Mouse (Mus musculus): Measurements from ENCODE around the gene Mvb12b. TPM values are rescaled to one million over a fixed set of nuclear protein-coding genes. Genes with fewer than 3 reads are reported as not detected.

The Mvb12b gene
- total and polyA plus RNA-seq, 3 experiments: 22.8 to 23.3 TPM; not detected in 1

- H3K79me2 ChIP-seq (ENCODE audit: control insufficient read depth, insufficient read depth, low read length, poor library complexity): no peaks in the 10 kb centered on the region
- no peak overlapping the region for H3K9ac ChIP-seq (ENCODE audit: control insufficient read depth, low read depth, low read length, poor library complexity, severe bottlenecking)
- no peaks in the 10 kb centered on the region for H3K36me3 ChIP-seq (ENCODE audit: control insufficient read depth in 1 of 2, insufficient read depth in 2 of 2, low read length in 2 of 2)
- no peak for DNase-seq (ENCODE audit: low read depth, low spot score)
- no peak overlapping the region for H3K27ac ChIP-seq (ENCODE audit: control insufficient read depth, low read depth, low read length)
- H3K9me3 ChIP-seq (replicated peaks; ENCODE audit: insufficient read depth, low read length): no peaks in the 10 kb centered on the region
- TF ChIP-seq MAZ (IDR thresholded peaks at IDR 0.05; ENCODE audit: low read depth, low read length) (no peak), GATA1 (IDR thresholded peaks at IDR 0.05; ENCODE audit: low read depth, low read length) (no peak), USF1 (IDR thresholded peaks at IDR 0.05; ENCODE audit: low read depth, low read length) (no peak), POLR2A (IDR thresholded peaks at IDR 0.05; ENCODE audit: control insufficient read depth in 1 of 2, insufficient read depth in 1 of 2, low read depth in 1 of 2, low read length in 2 of 2, poor library complexity in 1 of 2) (no peak)
- no peaks in the 10 kb centered on the region for H3K4me1 ChIP-seq (ENCODE audit: control insufficient read depth in 1 of 2, insufficient read depth in 2 of 2, low read length in 2 of 2)
- no peak overlapping the region for H3K4me3 ChIP-seq (ENCODE audit: control insufficient read depth in 1 of 2, insufficient read depth in 1 of 2, low read depth in 2 of 2, low read length in 2 of 2)
- peaks cover 25% of the 10 kb centered on the region in 2 experiments for H3K27me3 ChIP-seq (ENCODE audit: control insufficient read depth in 1 of 2, insufficient read depth in 2 of 2, low read length in 2 of 2)
Observed at GRCm38 (mm10) chr2:33708096-33708495, 179.7 kb downstream of the Mvb12b start.

- H3K9ac ChIP-seq (ENCODE audit: control insufficient read depth, low read depth, low read length, poor library complexity, severe bottlenecking): no peak overlapping the region
- no peak for DNase-seq (ENCODE audit: low read depth, low spot score)
- TF ChIP-seq UBTF (IDR thresholded peaks at IDR 0.05; ENCODE audit: borderline replicate concordance, insufficient read depth, low read depth, low read length) (no peak), SIN3A (IDR thresholded peaks at IDR 0.05; ENCODE audit: low read length) (no peak), RAD21 (IDR thresholded peaks at IDR 0.05; ENCODE audit: low read depth, low read length) (no peak), MEF2A (IDR thresholded peaks at IDR 0.05; ENCODE audit: extremely low read depth, insufficient replicate concordance, low read depth, low read length, poor library complexity, severe bottlenecking) (no peak), MXI1 (IDR thresholded peaks at IDR 0.05; ENCODE audit: low read depth, low read length) (no peak), TBP (IDR thresholded peaks at IDR 0.05; ENCODE audit: low read depth, low read length) (no peak)
- H3K36me3 ChIP-seq (ENCODE audit: control insufficient read depth in 1 of 2, insufficient read depth in 2 of 2, low read length in 2 of 2): no peaks in the 10 kb centered on the region
- H3K27ac ChIP-seq (ENCODE audit: control insufficient read depth, low read depth, low read length): no peak overlapping the region
- H3K4me3 ChIP-seq (ENCODE audit: control insufficient read depth in 1 of 2, insufficient read depth in 1 of 2, low read depth in 2 of 2, low read length in 2 of 2): no peak overlapping the region
- H3K4me1 ChIP-seq (ENCODE audit: control insufficient read depth in 1 of 2, insufficient read depth in 2 of 2, low read length in 2 of 2): no peaks in the 10 kb centered on the region
- no peaks in the 10 kb centered on the region for H3K9me3 ChIP-seq (replicated peaks; ENCODE audit: insufficient read depth, low read length)
- peaks cover 25 to 29% of the 10 kb centered on the region in 2 experiments for H3K27me3 ChIP-seq (ENCODE audit: control insufficient read depth in 1 of 2, insufficient read depth in 2 of 2, low read length in 2 of 2)
- H3K79me2 ChIP-seq (ENCODE audit: control insufficient read depth, insufficient read depth, low read length, poor library complexity): no peaks in the 10 kb centered on the region
Observed at GRCm38 (mm10) chr2:33706403-33706802, 181.3 kb downstream of the Mvb12b start.

GRCm38 (mm10) chr2:33705687-33706320 lies 181.9 kb downstream of the Mvb12b start:
- peaks cover 25 to 29% of the 10 kb centered on the region in 2 experiments for H3K27me3 ChIP-seq (ENCODE audit: control insufficient read depth in 1 of 2, insufficient read depth in 2 of 2, low read length in 2 of 2)

More at GRCm38 (mm10) chr2:33705687-33706320, 181.9 kb downstream of the Mvb12b start:
- DNase-seq (ENCODE audit: low read depth, low spot score): no peak
- Histone ChIP-seq H3K79me2 (ENCODE audit: control insufficient read depth, insufficient read depth, low read length, poor library complexity) (no peaks in the 10 kb centered on the region), H3K27ac (ENCODE audit: control insufficient read depth, low read depth, low read length) (no peak overlapping the region), H3K9ac (ENCODE audit: control insufficient read depth, low read depth, low read length, poor library complexity, severe bottlenecking) (no peak overlapping the region), H3K4me1 (ENCODE audit: control insufficient read depth in 1 of 2, insufficient read depth in 2 of 2, low read length in 2 of 2) (no peaks in the 10 kb centered on the region), H3K36me3 (ENCODE audit: control insufficient read depth in 1 of 2, insufficient read depth in 2 of 2, low read length in 2 of 2) (no peaks in the 10 kb centered on the region), H3K4me3 (ENCODE audit: control insufficient read depth in 1 of 2, insufficient read depth in 1 of 2, low read depth in 2 of 2, low read length in 2 of 2) (no peak overlapping the region), H3K9me3 (replicated peaks; ENCODE audit: insufficient read depth, low read length) (no peaks in the 10 kb centered on the region)
- no peak for TF ChIP-seq MAX (IDR thresholded peaks at IDR 0.05; ENCODE audit: low read length)
- TF ChIP-seq HCFC1 (IDR thresholded peaks at IDR 0.05; ENCODE audit: low read depth, low read length): no peak
- TF ChIP-seq POLR2AphosphoS2 (IDR thresholded peaks at IDR 0.05; ENCODE audit: low read length): no peak
- TF ChIP-seq MYB (IDR thresholded peaks at IDR 0.05; ENCODE audit: low read depth, low read length): no peak
- TF ChIP-seq GABPA (IDR thresholded peaks at IDR 0.05; ENCODE audit: low read depth, low read length): no peak
- no peak for TF ChIP-seq ZNF384 (IDR thresholded peaks at IDR 0.05; ENCODE audit: low read depth, low read length)
- no peak for TF ChIP-seq MAZ (IDR thresholded peaks at IDR 0.05; ENCODE audit: low read depth, low read length)
- TF ChIP-seq MXI1 (IDR thresholded peaks at IDR 0.05; ENCODE audit: low read depth, low read length): no peak

Measured in MEL (cell line).